Mouse (Mus musculus): ENCODE results near the gene Tmem51. TPM values are rescaled to one million over a fixed set of nuclear protein-coding genes. Genes with fewer than 3 reads are reported as not detected.

The Tmem51 gene
- polyA plus RNA-seq (2017; shearing (Covaris generic)) = 1.3 TPM

GRCm38 (mm10) chr4:142084131-142084899 is at the start of gene Tmem51:
Tmem51 (minus strand) TSS chr4:142084304.

GRCm38 (mm10) chr4:142014659-142015608 is 69.2 kb downstream of the Tmem51 start, which contains the start of gene Fhad1:
Fhad1 (minus strand) TSS chr4:142015082.

Other genes with a start within 250 kb of the Tmem51 start
- gene Ctrc, start 237.9 kb downstream of the Tmem51 start, polyA plus RNA-seq (2017; shearing (Covaris generic)) = not detected
- gene Efhd2, start 209.4 kb downstream of the Tmem51 start, polyA plus RNA-seq (2017; shearing (Covaris generic)) = 114 TPM
- gene Fhad1, start 69.2 kb downstream of the Tmem51 start, polyA plus RNA-seq (2017; shearing (Covaris generic)) = 0.29 TPM
- gene Kazn, start 155.1 kb upstream of the Tmem51 start, polyA plus RNA-seq (2017; shearing (Covaris generic)) = 0.39 TPM